Mouse (Mus musculus) ES-CJ7 (cell line): ENCODE results near the gene Mapkapk3.

ENCODE experiments used
- DNase-seq: peaks from one replicate; pipeline ENCODE4 v3.0.0; 2011; ENCODE audit warnings: low read depth, low spot score

Mapkapk3 gene

GRCm38 (mm10) chr9:107264731-107265130 is 24.9 kb downstream of the Mapkapk3 start:
- DNase-seq: no peak

DNA sequence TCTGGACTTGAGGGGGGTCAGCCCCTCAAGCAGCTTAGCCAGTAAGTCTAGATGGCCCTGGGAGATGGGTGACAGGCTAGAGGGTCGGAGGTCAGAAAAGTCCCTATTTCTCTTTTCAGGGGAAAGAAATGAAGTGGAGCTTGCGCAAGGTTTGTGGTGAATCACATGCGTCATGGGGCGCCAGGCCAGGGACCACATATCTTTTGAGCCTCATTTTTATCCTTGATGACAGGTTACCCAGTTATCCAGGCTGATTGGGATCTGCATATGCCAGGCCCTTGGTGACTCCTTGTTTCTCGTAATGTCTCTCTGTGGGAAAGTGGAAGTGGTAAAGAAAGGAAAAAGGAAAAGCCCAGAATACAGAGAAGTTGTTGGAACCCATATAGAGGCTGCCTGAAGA is 25.8 kb downstream of the Mapkapk3 start:
- DNase-seq: no peak

DNA sequence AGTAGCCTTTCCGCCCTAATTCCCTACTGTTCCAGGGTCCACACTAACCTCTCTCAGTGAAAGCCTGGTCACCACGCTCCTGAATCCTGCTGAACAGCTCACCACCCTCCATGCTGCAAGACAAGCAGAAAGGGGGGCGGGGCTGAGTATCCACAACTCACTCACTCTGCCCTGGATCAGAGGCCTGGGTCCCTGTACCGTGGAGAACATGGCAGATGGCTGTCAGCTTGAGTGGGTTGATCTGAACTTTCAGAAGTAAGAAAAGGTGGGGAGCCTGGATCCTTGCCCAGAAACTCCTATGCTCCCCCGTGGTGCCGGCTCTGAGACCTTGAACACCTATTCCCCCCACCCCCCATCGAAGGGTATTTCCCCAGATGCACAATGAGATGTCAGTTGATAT is 27.3 kb downstream of the Mapkapk3 start:
- no peak for DNase-seq

GRCm38 (mm10) chr9:107261792-107262191 is 27.9 kb downstream of the Mapkapk3 start:
- no peak for DNase-seq

- no peak for DNase-seq
Observed at GRCm38 (mm10) chr9:107260836-107261235, 28.8 kb downstream of the Mapkapk3 start.

DNA sequence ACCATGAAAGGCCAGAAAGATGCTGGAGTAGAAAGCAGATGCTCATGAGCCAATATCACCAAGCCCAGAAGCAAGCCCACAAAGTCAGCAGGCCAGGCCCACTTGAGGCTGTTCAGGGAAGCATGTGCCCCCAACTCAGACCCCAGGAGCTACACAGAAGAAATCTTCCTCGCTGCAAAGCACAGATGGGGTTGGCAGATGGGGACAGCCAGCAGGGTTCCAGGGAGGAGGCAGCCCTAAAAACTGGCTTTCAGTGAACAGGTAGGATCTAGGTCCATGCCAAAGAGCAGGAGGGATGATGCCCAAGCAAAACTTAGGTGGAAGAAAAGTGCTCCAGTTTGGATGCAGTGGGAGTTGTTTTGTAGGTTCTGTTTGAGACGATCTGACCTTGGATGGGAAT is 29.2 kb downstream of the Mapkapk3 start:
- no peak for DNase-seq

DNA sequence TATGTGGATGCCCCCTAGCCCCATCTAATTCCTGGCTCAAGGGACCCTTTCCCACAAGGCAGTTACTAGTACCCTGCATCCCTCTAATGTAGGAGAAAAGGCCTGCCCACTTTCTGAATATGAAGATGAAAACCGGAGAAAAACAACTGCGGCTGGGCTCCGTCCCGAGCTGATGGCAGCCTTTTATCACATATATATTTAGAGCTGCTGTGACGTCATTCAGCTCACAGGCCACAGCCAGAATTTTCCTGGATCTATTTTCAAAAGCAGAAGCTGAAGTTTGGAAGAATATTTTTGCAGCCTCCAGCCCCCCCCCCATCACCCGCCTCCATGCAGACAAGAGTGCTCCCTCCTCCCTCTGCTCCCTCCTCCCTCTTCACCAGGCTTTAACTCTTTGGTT is 30.1 kb downstream of the Mapkapk3 start:
- no peak for DNase-seq

- peak; percentile 82 for DNase-seq
Observed at GRCm38 (mm10) chr9:107255596-107255995, 34.1 kb downstream of the Mapkapk3 start.

GRCm38 (mm10) chr9:107254925-107255324 is 34.8 kb downstream of the Mapkapk3 start:
- DNase-seq: no peak

DNA sequence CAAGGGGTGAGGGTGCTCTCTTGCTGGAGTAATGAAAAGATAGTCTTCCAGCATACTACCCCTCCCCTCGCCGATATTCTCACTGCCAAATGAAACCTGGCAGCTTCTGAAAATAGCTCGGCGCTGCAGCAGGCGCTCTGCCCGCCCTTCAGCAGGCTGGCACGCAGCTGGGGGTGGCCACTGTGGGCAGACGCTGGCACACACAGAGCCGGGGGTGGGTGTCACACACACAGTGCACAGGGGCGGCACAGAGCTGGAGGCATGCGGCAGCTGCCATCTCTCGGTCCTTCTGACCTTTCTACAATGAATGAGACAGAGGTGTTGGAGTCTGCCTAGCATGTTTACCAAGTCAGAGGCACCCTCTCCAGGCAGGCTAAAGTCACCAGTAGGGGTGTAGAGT is 35.2 kb downstream of the Mapkapk3 start:
- DNase-seq: no peak

DNA sequence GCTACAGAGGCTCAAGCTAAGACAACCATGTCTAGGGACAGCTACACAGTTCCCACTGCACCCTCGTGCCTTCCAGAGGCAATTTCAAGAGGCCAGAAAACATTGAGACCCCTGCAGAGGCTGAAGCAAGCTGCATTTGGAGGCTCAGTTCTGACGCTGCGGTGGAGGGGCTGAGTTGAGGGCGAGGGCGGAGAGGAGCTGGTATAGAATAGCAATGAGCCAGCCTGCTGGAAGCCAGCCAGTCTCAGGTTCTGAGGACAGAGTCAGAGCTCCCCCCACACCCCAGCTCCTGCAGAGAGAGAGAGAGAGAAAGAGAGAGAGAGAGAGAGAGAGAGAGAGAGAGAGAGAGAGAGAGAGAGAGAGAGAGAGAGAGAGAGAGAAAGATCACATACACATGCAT is 37.5 kb downstream of the Mapkapk3 start:
- no peak for DNase-seq

- DNase-seq: no peak
Observed at GRCm38 (mm10) chr9:107250416-107251337, 39.0 kb downstream of the Mapkapk3 start.

- DNase-seq: no peak
Observed at GRCm38 (mm10) chr9:107249154-107249553, 40.5 kb downstream of the Mapkapk3 start.

GRCm38 (mm10) chr9:107246170-107246569 is 43.5 kb downstream of the Mapkapk3 start:
- peak; percentile 58 for DNase-seq

GRCm38 (mm10) chr9:107245311-107245710 is 44.4 kb downstream of the Mapkapk3 start:
- no peak for DNase-seq

DNA sequence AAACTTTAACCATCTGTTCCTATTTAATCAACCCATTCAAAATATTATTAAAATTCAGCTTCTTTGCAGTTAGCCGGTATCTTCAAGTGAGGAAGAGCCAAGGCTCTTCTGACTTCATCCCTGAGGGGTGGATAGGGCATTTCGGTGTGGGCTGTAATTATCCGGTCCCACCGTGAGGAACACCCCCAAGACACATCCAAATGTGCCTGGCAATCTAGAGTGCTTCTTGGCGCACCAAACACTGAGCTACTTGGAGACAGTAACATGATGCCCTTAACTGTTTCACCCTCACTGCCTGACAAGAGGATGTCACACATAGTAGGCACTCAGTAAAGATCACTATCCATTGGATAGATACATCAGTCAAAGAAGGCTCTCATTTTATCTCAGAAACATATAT is 53.5 kb downstream of the Mapkapk3 start:
- no peak for DNase-seq

DNA sequence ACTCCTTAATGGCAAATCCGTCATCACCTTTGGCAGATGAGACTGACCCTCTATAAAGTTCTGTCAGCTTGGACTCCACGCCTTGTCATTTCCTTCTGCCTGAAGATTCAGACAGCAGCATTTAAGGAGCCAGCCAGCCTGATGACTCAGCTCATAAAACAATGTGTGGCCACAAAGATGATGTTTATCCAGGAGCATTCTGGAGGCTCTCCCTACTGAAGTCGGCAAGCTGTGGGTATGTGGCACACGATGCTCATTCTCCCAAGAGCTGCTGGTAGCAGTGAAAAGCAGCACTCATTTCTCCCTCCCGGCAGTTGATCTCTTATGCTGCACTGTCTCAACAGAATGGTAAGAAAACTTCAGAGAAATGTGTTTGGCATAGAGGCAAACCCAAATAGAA is 54.4 kb downstream of the Mapkapk3 start:
- DNase-seq: no peak

DNA sequence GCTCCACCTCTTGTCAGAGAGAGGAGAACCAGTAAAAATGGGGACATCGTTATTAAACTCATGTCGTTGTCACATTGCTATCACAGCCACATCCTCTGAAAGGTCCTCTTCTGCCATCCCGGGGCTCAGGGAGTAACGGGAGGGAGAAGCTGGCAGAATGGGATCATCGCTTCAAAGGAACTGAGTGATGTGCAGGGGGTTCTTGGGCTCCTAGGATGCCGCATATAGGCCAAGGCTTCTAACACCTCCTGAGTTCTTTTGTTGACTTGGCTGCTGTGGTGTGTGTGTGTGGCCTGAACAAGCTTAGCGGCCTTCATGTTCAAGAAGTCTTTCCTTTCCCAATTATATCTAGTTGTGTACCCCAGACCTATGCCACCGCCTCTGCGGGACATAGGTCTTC is 57.5 kb downstream of the Mapkapk3 start:
- DNase-seq: no peak

DNA sequence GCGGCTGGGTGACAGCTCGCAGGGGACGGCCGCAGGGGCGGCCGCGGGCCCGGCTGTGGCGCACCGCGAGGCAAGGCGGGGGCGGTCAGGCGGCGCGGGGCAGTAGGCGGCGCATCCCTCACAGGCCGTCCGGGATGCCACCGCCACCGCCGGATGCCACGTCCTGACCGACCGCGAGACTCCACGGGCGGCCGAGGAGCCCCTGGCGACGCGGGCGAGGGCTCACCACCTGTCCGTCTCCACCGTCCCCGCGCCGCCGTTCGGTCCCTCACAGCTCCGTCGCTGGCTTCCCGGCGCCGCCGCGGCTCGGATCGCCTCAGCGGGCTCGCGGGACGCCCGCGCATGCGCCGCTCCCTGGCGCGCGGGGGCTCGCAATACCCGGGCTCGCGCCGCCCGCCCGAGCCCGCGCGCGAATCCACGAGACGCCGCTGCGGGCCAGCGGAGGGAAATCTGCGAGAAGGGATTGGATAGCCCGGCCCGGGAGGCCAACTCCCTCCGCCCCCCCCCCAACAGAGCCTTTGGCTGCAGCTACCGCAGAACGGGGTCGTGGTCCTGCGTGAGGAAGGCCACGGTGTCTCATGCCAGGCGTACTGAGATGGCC is 58.0 kb downstream of the Mapkapk3 start, which contains the start of gene Dock3:
TSS of gene Dock3 (minus strand) at position 371 of the 601 bp plus-strand sequence.
- DNase-seq: peak; percentile 60

DNA sequence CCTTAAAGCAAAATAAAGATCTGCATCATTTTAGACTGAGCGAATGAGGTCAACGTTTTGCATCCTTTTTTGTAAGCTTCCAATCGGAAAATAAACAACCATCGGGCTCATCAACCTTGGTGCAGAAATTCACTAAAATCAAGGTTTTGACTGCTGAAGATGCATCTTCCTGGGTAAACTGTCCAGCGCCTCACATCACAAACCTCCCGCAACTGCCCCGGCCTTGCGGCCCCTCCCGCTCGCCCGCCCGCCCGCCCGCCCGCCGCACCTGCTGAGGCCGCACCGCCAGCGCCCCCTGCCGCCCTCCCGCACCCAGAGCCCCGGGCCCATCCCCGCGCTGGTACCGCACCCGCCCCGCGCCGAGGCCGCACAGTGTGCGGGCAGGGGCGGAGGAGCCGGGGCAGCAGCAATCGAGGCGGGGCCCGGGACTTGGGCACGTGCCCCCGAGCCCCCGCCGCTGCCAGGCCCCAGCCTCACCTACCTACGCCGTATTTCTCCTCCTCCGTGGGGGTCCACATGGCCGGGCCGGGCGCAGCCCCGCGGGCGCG is 58.6 kb downstream of the Mapkapk3 start:
- no peak for DNase-seq

DNA sequence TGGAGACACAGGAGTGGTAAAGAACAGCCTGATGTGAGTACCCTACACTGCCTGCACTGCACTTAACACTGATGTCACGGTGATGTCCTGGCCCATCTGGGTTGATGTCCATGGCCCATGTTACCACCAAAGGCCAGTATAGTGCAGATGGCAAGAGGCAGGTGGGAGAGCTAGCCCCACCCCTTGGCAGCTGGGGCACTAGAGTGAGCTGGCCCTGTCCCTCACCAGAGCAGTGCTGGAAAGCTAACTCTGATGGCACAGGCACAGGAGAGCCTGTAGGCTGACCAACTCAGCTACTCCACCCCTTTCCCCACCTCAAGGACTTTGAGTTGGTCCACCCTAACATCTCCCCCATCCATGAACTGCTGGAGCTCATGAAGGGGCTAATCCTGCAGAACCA is 65.1 kb downstream of the Mapkapk3 start:
- DNase-seq: no peak
